Mouse (Mus musculus): ENCODE data around the gene Cnn3.

GRCm38 (mm10) chr3:121417379-121418250 is 8.7 kb upstream of the Cnn3 start:
- TF ChIP-seq POLR2A (IDR thresholded peaks at IDR 0.05; ENCODE audit: borderline replicate concordance, extremely low read depth, insufficient read depth, insufficient read length, poor library complexity, severe bottlenecking) (no peak), CTCF (IDR thresholded peaks at IDR 0.05; ENCODE audit: borderline replicate concordance, extremely low read depth, insufficient read depth, insufficient read length) (no peak)
